Mouse (Mus musculus) liver, postnatal 0 days (tissue): ENCODE results near the gene Ccdc136. TPM values are rescaled to one million over a fixed set of nuclear protein-coding genes. Genes with fewer than 3 reads are reported as not detected.

Experiments used
- ATAC-seq: fragments of 200-750 bp; cut with Nextera tagmentation; 2 replicates; pipeline ENCODE4 v1.8.0; 2017; ENCODE audit warnings: mild to moderate bottlenecking, moderate library complexity
- DNase-seq: peaks from one replicate; pipeline ENCODE4 v3.0.0-alpha.2; 2016
- H3K27ac ChIP-seq: fragments of 300-500 bp; sonication (generic); 2 replicates; pipeline ENCODE4 v1.5.1; 2014; ENCODE audit warnings: antibody characterized with exemption, moderate library complexity, mild to moderate bottlenecking, low read depth
- H3K27me3 ChIP-seq: fragments of 300-500 bp; sonication (generic); 2 replicates; pipeline ENCODE4 v1.6.1; 2014; ENCODE audit warnings: low read length, control low read depth, mixed read lengths; ENCODE audit not compliant: insufficient read depth
- H3K36me3 ChIP-seq: fragments of 300-500 bp; sonication (generic); replicated peaks from 2 replicates; pipeline ENCODE4 v1.6.1; 2014; ENCODE audit warnings: mild to moderate bottlenecking, control low read depth, low read length, moderate library complexity, mixed read lengths; ENCODE audit not compliant: insufficient read depth
- H3K4me1 ChIP-seq: fragments of 300-500 bp; sonication (generic); 2 replicates; pipeline ENCODE4 v1.6.1; 2014; ENCODE audit warnings: antibody characterized with exemption, mild to moderate bottlenecking, control low read depth; ENCODE audit not compliant: insufficient read depth
- H3K4me2 ChIP-seq: fragments of 300-500 bp; sonication (generic); 2 replicates; pipeline ENCODE4 v1.6.1; 2014; ENCODE audit warnings: low read depth, mild to moderate bottlenecking, low read length, moderate library complexity, mixed read lengths
- H3K4me3 ChIP-seq: fragments of 300-500 bp; sonication (generic); 2 replicates; pipeline ENCODE4 v1.5.1; 2014; ENCODE audit warnings: low read depth, low read length
- H3K9ac ChIP-seq: fragments of 300-500 bp; sonication (generic); replicated peaks from 2 replicates; pipeline ENCODE4 v1.6.1; 2014; ENCODE audit warnings: mild to moderate bottlenecking, moderate library complexity
- H3K9me3 ChIP-seq: fragments of 300-500 bp; sonication (generic); 2 replicates; pipeline ENCODE4 v1.6.1; 2016; ENCODE audit warnings: mild to moderate bottlenecking, control low read depth, low read length, mixed read lengths
- CTCF ChIP-seq: sonication (generic); IDR thresholded peaks from 2 replicates; pipeline ENCODE4 v1.5.1; 2016; ENCODE audit warnings: antibody characterized with exemption, low read depth
- EP300 ChIP-seq: IDR thresholded peaks from 2 replicates; pipeline ENCODE4 v1.6.1; 2016; ENCODE audit warnings: antibody characterized with exemption, low read depth, mild to moderate bottlenecking
- WGBS: fragments of 180-500 bp; shearing (Covaris S2); extraction: QIAGEN DNeasy Blood & Tissue Kit; methylation state at CpG from one replicate; pipeline ENCODE4 v1.1.7; 2014; ENCODE audit not compliant: insufficient replicate concordance; 5-methylcytosine and 5-hydroxymethylcytosine counted together
- polyA plus RNA-seq: library from polyadenylated mRNA; unstranded; fragments of >200 nt; fragmentation: Nextera tagmentation; extraction: Ambion mirVana; gene quantifications from 2 replicates; pipeline ENCODE4 v1.2.1, GENCODE M21; 2015

Gene Ccdc136
- polyA plus RNA-seq, 1 experiment from 2014 or later, result 0.09 TPM

DNA sequence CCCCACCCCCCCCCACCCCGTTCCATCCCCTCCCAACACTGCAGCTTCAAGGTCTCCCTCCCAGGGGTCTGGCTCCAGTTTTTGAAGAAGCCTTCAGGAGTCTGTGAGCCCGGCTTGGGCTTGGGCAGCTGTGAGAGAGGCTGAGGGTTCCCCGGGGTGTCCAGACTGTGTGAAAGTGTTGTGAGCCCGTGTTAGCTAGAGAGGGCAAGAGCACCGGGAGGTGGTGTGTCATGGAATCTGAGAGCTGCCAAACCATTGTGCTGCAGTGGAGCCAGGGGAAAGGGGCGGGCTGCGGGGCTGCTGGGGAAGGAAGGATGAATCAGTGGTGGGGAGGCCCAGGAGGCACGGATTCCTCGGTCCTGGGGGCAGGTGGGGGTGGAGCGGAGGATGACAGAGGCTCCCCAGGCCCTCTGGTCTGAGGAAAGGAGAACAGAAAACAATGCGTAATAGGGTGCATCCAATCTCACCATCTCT, 40.4 kb downstream of the Ccdc136 start:
- TF ChIP-seq EP300 (no peak), CTCF (no peak)
- DNase-seq, result no peak
- Histone ChIP-seq H3K4me1 (peaks cover 12% of the 10 kb centered on the region; the same call in 1 of the 2 replicates), H3K4me2 (no peak overlapping the region), H3K27ac (no peak overlapping the region), H3K4me3 (no peak overlapping the region), H3K36me3 (no peaks in the 10 kb centered on the region), H3K27me3 (peaks cover 51% of the 10 kb centered on the region), H3K9ac (no peak overlapping the region), H3K9me3 (no peaks in the 10 kb centered on the region)
- 13% methylated on average over 11 of the region's 11 CpGs for WGBS
- ATAC-seq, result peak; percentile 21; the same call in 1 of the 2 replicates

DNA sequence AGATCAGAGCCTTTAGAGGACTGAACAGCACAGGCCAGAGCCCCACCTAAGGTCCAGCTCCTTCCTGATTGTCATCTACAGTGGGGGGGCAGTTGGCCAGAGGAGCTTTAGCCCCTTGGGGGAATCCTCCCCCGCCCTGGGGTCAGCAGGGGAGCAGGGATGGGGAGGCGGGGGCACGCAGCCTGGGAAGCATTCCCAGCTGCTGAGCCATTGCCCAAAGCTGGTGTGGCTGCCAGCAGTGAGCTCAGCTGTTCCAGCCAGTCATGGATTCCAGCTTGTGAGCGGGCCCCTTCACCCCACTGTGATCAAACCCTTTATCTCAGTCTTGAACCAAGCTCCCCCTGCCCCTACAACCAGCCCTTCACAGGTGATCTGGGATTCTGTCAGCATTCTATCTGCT, 43.1 kb downstream of the Ccdc136 start:
- TF ChIP-seq CTCF, result no peak

DNA sequence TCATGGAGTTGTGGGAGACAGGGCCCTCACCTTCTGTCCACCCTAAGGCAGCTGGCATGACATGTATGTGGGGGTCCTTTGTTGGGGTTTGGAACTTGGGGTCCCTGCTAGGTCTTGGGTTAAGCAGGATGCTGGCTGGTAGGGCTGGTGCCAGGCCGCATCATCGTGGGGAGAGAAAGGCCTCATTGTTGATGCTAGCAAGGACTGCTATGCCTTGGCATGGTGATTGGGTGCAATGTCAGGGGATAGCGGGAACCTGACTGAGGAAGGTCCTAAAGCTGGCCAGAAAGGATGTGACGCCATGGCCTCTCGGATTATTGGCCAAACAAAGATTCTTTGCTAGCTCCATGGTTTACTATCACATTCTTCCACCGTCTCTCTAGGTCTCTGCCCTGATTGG, 43.7 kb downstream of the Ccdc136 start:
- Histone ChIP-seq H3K27me3 (peaks cover 18% of the 10 kb centered on the region), H3K9me3 (no peaks in the 10 kb centered on the region), H3K27ac (no peak overlapping the region), H3K4me2 (no peak overlapping the region), H3K36me3 (no peaks in the 10 kb centered on the region), H3K4me1 (peaks cover 4% of the 10 kb centered on the region; the same call in 1 of the 2 replicates), H3K4me3 (no peak overlapping the region), H3K9ac (no peak overlapping the region)
- no peak for TF ChIP-seq EP300
- TF ChIP-seq CTCF, result no peak
- ATAC-seq (no peak), DNase-seq (no peak)
- 68% methylated on average over 6 of the region's 6 CpGs for WGBS

More for the DNA sequence above, 43.1 kb downstream of the Ccdc136 start:
- 85% methylated on average over 4 of the region's 4 CpGs for WGBS
- Histone ChIP-seq H3K4me1 (peaks cover 4% of the 10 kb centered on the region; the same call in 1 of the 2 replicates), H3K9me3 (no peaks in the 10 kb centered on the region), H3K4me3 (no peak overlapping the region), H3K36me3 (no peaks in the 10 kb centered on the region), H3K27me3 (peaks cover 24% of the 10 kb centered on the region), H3K4me2 (no peak overlapping the region), H3K27ac (no peak overlapping the region), H3K9ac (no peak overlapping the region)
- DNase-seq, result no peak
- ATAC-seq, result no peak

DNA sequence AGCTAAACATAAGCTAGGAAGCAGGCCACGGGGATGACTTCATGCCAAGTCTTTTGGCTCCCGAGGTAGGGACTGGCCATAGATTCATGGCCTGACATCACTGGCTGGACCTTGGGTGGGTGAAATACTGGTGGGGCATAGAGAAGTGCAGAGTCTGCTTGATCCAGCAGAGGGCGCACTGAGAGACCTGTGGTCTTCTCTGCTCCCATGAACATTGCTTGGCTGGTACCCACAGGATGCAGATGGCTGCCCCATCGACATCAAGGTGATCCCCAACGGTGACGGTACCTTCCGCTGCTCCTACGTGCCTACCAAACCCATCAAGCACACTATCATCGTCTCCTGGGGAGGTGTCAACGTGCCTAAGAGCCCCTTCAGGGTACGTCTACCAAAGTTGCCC, 48.7 kb downstream of the Ccdc136 start:
- 61% methylated on average over 11 of the region's 11 CpGs for WGBS
- Histone ChIP-seq H3K9me3 (no peaks in the 10 kb centered on the region), H3K27ac (no peak overlapping the region), H3K27me3 (no peaks in the 10 kb centered on the region), H3K4me1 (no peaks in the 10 kb centered on the region), H3K4me2 (no peak overlapping the region), H3K36me3 (no peaks in the 10 kb centered on the region), H3K4me3 (no peak overlapping the region), H3K9ac (no peak overlapping the region)
- ATAC-seq, result no peak
- DNase-seq, result peak; percentile 66
- TF ChIP-seq CTCF, result peak; percentile 81
- no peak for TF ChIP-seq EP300

DNA sequence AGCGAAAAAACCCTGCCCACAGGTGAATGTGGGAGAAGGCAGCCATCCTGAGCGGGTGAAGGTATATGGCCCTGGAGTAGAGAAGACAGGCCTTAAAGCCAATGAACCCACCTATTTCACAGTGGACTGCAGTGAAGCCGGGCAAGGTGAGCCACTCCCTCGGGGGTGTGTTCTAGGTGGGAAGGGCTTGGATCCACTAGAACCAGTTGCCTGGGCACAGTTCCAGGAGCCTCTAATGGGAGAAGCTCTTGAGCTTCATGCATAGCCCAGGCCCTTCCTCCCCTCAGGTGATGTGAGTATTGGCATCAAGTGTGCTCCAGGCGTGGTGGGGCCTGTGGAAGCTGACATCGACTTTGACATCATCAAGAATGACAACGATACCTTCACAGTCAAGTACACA, 49.2 kb downstream of the Ccdc136 start:
- H3K9ac ChIP-seq, result no peak overlapping the region

DNA sequence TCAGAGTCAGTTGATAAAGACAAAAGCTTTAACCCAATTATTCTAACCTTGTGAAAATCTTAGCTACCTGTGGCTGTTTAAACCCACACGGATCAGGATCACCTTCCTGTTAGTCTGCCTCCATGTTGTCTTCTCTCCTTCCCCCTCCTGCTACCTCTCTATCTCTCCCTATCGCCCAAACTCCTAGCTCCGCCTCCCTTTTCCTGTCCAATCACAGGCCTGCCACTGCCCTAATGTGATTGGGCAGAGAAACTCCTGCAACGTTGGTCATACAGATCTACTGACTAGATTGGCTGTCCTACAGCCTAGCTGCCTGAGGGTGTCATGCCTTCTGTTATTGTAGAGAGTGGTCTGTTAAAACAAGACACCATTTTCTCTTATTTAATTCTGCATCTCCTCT, 53.7 kb downstream of the Ccdc136 start:
- ATAC-seq, result no peak
- no peaks in the 10 kb centered on the region for H3K9me3 ChIP-seq
- H3K4me2 ChIP-seq, result no peak overlapping the region
- no peak overlapping the region for H3K4me3 ChIP-seq
- H3K4me1 ChIP-seq, result no peaks in the 10 kb centered on the region
- H3K27ac ChIP-seq, result no peak overlapping the region
- no peaks in the 10 kb centered on the region for H3K36me3 ChIP-seq
- no peak overlapping the region for H3K9ac ChIP-seq
- DNase-seq, result no peak
- TF ChIP-seq EP300 (no peak), CTCF (no peak)
- 31% methylated on average over 4 of the region's 4 CpGs for WGBS
- H3K27me3 ChIP-seq, result no peaks in the 10 kb centered on the region

More for the DNA sequence above, 49.2 kb downstream of the Ccdc136 start:
- Histone ChIP-seq H3K27ac (no peak overlapping the region), H3K27me3 (no peaks in the 10 kb centered on the region), H3K4me1 (no peaks in the 10 kb centered on the region), H3K4me2 (no peak overlapping the region), H3K9me3 (no peaks in the 10 kb centered on the region), H3K36me3 (no peaks in the 10 kb centered on the region), H3K4me3 (no peak overlapping the region)
- ATAC-seq (no peak), DNase-seq (no peak)
- TF ChIP-seq CTCF (no peak), EP300 (no peak)
- 87% methylated on average over 7 of the region's 7 CpGs for WGBS

DNA sequence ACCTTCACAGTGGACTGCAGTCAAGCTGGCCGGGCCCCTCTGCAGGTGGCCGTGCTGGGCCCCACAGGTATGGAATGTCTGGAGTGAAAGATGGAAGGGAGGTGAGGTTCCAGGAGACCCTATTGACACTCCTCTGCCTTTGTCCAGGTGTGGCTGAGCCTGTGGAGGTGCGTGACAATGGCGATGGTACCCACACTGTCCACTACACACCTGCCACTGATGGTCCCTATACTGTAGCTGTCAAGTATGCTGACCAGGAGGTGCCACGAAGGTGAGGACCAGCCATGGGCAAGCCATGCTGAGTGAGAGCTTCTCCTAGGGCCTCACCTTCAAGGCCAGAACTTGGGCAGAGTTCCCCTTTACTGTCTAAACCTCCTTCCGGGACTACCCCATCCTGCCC, 54.6 kb downstream of the Ccdc136 start:
- Histone ChIP-seq H3K4me1 (no peaks in the 10 kb centered on the region), H3K36me3 (no peaks in the 10 kb centered on the region), H3K4me2 (no peak overlapping the region), H3K27me3 (no peaks in the 10 kb centered on the region), H3K4me3 (no peak overlapping the region), H3K27ac (no peak overlapping the region), H3K9me3 (no peaks in the 10 kb centered on the region), H3K9ac (no peak overlapping the region)
- TF ChIP-seq EP300, result no peak
- no peak for TF ChIP-seq CTCF
- DNase-seq (no peak), ATAC-seq (no peak)
- WGBS, result 86% methylated on average over 6 of the region's 6 CpGs
